Mouse (Mus musculus) hindbrain, embryonic 10.5 days (tissue): ENCODE measurements at regions not wholly inside any gene's neighbourhood (a gene's known extent, or its start where the extent isn't known, plus 50 kb on each side); places are given as distances from the start of the nearest gene placed in this dataset.

Experiments
- DNase-seq: peaks from one replicate; pipeline ENCODE4 v3.0.0-alpha.2; 2017; ENCODE audit warnings: low spot score
- H3K27ac ChIP-seq: fragments of 300-500 bp; sonication (generic); 2 replicates; pipeline ENCODE4 v1.5.1; 2016; ENCODE audit warnings: mild to moderate bottlenecking, moderate library complexity
- H3K27me3 ChIP-seq: fragments of 300-500 bp; sonication (generic); 2 replicates; pipeline ENCODE4 v1.6.1; 2016; ENCODE audit warnings: mild to moderate bottlenecking; ENCODE audit not compliant: poor library complexity, insufficient read depth, severe bottlenecking
- H3K36me3 ChIP-seq: fragments of 300-500 bp; sonication (generic); 2 replicates; pipeline ENCODE4 v1.6.1; 2016; ENCODE audit warnings: mild to moderate bottlenecking, moderate library complexity
- H3K4me1 ChIP-seq: fragments of 300-500 bp; sonication (generic); replicated peaks from 2 replicates; pipeline ENCODE4 v1.6.1; 2016; ENCODE audit warnings: mild to moderate bottlenecking
- H3K4me3 ChIP-seq: fragments of 300-500 bp; sonication (generic); 2 replicates; pipeline ENCODE4 v1.5.1; 2016; ENCODE audit warnings: mild to moderate bottlenecking, moderate library complexity
- H3K9me3 ChIP-seq: fragments of 300-500 bp; sonication (generic); 2 replicates; pipeline ENCODE4 v1.6.1; 2016; ENCODE audit warnings: mild to moderate bottlenecking, moderate library complexity
- whole genome bisulfite sequencing: fragments of 180-500 bp; shearing (Covaris S2); methylation state at CpG from one replicate; pipeline ENCODE4 v1.1.7; 2016; 5-methylcytosine and 5-hydroxymethylcytosine counted together

GRCm38 (mm10) chr10:91679641-91680040, 498.5 kb upstream of the Tmpo start:
- Histone ChIP-seq H3K4me3 (no peak overlapping the region), H3K9me3 (no peaks in the 10 kb centered on the region), H3K36me3 (no peaks in the 10 kb centered on the region), H3K4me1 (no peaks in the 10 kb centered on the region), H3K27ac (no peak overlapping the region), H3K27me3 (no peaks in the 10 kb centered on the region)
- DNase-seq: no peak

GRCm38 (mm10) chr10:91637911-91638310, 456.8 kb upstream of the Tmpo start:
- Histone ChIP-seq H3K27me3 (no peaks in the 10 kb centered on the region), H3K27ac (no peak overlapping the region), H3K4me1 (0 out of 2 replicates have a peak, but pooled peaks cover 6% of the 10 kb centered on the region), H3K36me3 (no peaks in the 10 kb centered on the region), H3K4me3 (no peak overlapping the region), H3K9me3 (no peaks in the 10 kb centered on the region)
- no peak for DNase-seq

- H3K36me3 ChIP-seq: no peaks in the 10 kb centered on the region
- no peak overlapping the region for H3K27ac ChIP-seq
- H3K27me3 ChIP-seq: no peaks in the 10 kb centered on the region
- WGBS: 61% methylated on average over 6 of the region's 6 CpGs
- H3K4me1 ChIP-seq: 0 out of 2 replicates have a peak, but pooled peaks cover 7% of the 10 kb centered on the region
- no peaks in the 10 kb centered on the region for H3K9me3 ChIP-seq
- DNase-seq: no peak
- no peak overlapping the region for H3K4me3 ChIP-seq
Observed at GRCm38 (mm10) chr10:91628672-91629071, 447.6 kb upstream of the Tmpo start.

GRCm38 (mm10) chr10:91622281-91622680, 441.2 kb upstream of the Tmpo start:
- no peak for DNase-seq
- Histone ChIP-seq H3K27me3 (no peaks in the 10 kb centered on the region), H3K4me1 (no peaks in the 10 kb centered on the region), H3K36me3 (no peaks in the 10 kb centered on the region), H3K27ac (no peak overlapping the region), H3K4me3 (no peak overlapping the region), H3K9me3 (no peaks in the 10 kb centered on the region)
- 86% methylated on average over 2 of the region's 2 CpGs for WGBS

- no peaks in the 10 kb centered on the region for H3K9me3 ChIP-seq
- WGBS: 82% methylated on average over 8 of the region's 8 CpGs
- peaks cover 11% of the 10 kb centered on the region; the same call in 1 of the 2 replicates for H3K4me1 ChIP-seq
- no peak overlapping the region for H3K4me3 ChIP-seq
- H3K36me3 ChIP-seq: no peaks in the 10 kb centered on the region
- DNase-seq: no peak
- no peaks in the 10 kb centered on the region for H3K27me3 ChIP-seq
- peak overlapping the region; percentile 40; the same call in 1 of the 2 replicates for H3K27ac ChIP-seq
Observed at GRCm38 (mm10) chr10:91613794-91614479, 432.8 kb upstream of the Tmpo start.

GRCm38 (mm10) chr10:91612052-91612451, 430.9 kb upstream of the Tmpo start:
- H3K27ac ChIP-seq: no peak overlapping the region
- H3K36me3 ChIP-seq: no peaks in the 10 kb centered on the region
- peaks cover 11% of the 10 kb centered on the region; the same call in 1 of the 2 replicates for H3K4me1 ChIP-seq
- H3K9me3 ChIP-seq: no peaks in the 10 kb centered on the region
- WGBS: 92% methylated on average over 4 of the region's 4 CpGs
- no peak for DNase-seq
- no peak overlapping the region for H3K4me3 ChIP-seq
- no peaks in the 10 kb centered on the region for H3K27me3 ChIP-seq

- Histone ChIP-seq H3K27ac (no peak overlapping the region), H3K36me3 (no peaks in the 10 kb centered on the region), H3K27me3 (no peaks in the 10 kb centered on the region), H3K4me3 (no peak overlapping the region), H3K4me1 (no peaks in the 10 kb centered on the region), H3K9me3 (no peaks in the 10 kb centered on the region)
- no peak for DNase-seq
- 88% methylated on average over 3 of the region's 3 CpGs for WGBS
Observed at GRCm38 (mm10) chr10:91594891-91595290, 413.8 kb upstream of the Tmpo start.

- Histone ChIP-seq H3K27me3 (no peaks in the 10 kb centered on the region), H3K27ac (no peak overlapping the region), H3K9me3 (no peaks in the 10 kb centered on the region), H3K4me3 (no peak overlapping the region), H3K4me1 (no peaks in the 10 kb centered on the region), H3K36me3 (no peaks in the 10 kb centered on the region)
- no peak for DNase-seq
- WGBS: 79% methylated on average over 2 of the region's 2 CpGs
Observed at GRCm38 (mm10) chr10:91593378-91593777, 412.3 kb upstream of the Tmpo start.

GRCm38 (mm10) chr10:91591845-91592244, 410.7 kb upstream of the Tmpo start:
- H3K36me3 ChIP-seq: no peaks in the 10 kb centered on the region
- no peak overlapping the region for H3K27ac ChIP-seq
- no peaks in the 10 kb centered on the region for H3K27me3 ChIP-seq
- no peaks in the 10 kb centered on the region for H3K4me1 ChIP-seq
- H3K9me3 ChIP-seq: no peaks in the 10 kb centered on the region
- H3K4me3 ChIP-seq: no peak overlapping the region
- DNase-seq: no peak
- WGBS: 81% methylated on average over 10 of the region's 10 CpGs

GRCm38 (mm10) chr10:91591398-91591811, 410.3 kb upstream of the Tmpo start:
- H3K36me3 ChIP-seq: no peaks in the 10 kb centered on the region
- 37% methylated on average over 3 of the region's 3 CpGs for WGBS
- H3K4me3 ChIP-seq: no peak overlapping the region
- no peaks in the 10 kb centered on the region for H3K9me3 ChIP-seq
- no peaks in the 10 kb centered on the region for H3K27me3 ChIP-seq
- no peak overlapping the region for H3K27ac ChIP-seq
- DNase-seq: no peak
- no peaks in the 10 kb centered on the region for H3K4me1 ChIP-seq

GRCm38 (mm10) chr10:91583204-91583603, 402.1 kb upstream of the Tmpo start:
- no peak overlapping the region for H3K27ac ChIP-seq
- no peaks in the 10 kb centered on the region for H3K36me3 ChIP-seq
- no peak for DNase-seq
- H3K27me3 ChIP-seq: no peaks in the 10 kb centered on the region
- 91% methylated on average over 3 of the region's 3 CpGs for WGBS
- no peak overlapping the region for H3K4me3 ChIP-seq
- H3K4me1 ChIP-seq: no peaks in the 10 kb centered on the region
- H3K9me3 ChIP-seq: no peaks in the 10 kb centered on the region

- H3K27me3 ChIP-seq: no peaks in the 10 kb centered on the region
- no peak overlapping the region for H3K27ac ChIP-seq
Observed at GRCm38 (mm10) chr10:91580959-91581358, 399.8 kb upstream of the Tmpo start.

GRCm38 (mm10) chr10:91575323-91576064, 394.4 kb upstream of the Tmpo start:
- no peak for DNase-seq
- Histone ChIP-seq H3K27me3 (no peaks in the 10 kb centered on the region), H3K4me1 (no peaks in the 10 kb centered on the region), H3K4me3 (no peak overlapping the region), H3K36me3 (no peaks in the 10 kb centered on the region), H3K27ac (no peak overlapping the region), H3K9me3 (no peaks in the 10 kb centered on the region)
- 73% methylated on average over 17 of the region's 17 CpGs for WGBS

More at GRCm38 (mm10) chr10:91580959-91581358, 399.8 kb upstream of the Tmpo start:
- H3K4me3 ChIP-seq: no peak overlapping the region
- no peaks in the 10 kb centered on the region for H3K9me3 ChIP-seq
- no peaks in the 10 kb centered on the region for H3K4me1 ChIP-seq
- WGBS: 80% methylated on average over 11 of the region's 11 CpGs
- DNase-seq: no peak
- no peaks in the 10 kb centered on the region for H3K36me3 ChIP-seq
